Mouse (Mus musculus) neural tube, embryonic 14.5 days (tissue): ENCODE results near the gene Gm8978. TPM values are rescaled to one million over a fixed set of nuclear protein-coding genes. Genes with fewer than 3 reads are reported as not detected.
"Not testable (repeated sequence)": the region's sequence is repeated elsewhere in the genome, so short reads cannot be mapped to it uniquely, and the experiment has no call there.

Experiments used
- ATAC-seq: fragments of 200-750 bp; cut with Nextera tagmentation; 2 replicates; pipeline ENCODE4 v1.8.0; 2017; ENCODE audit warnings: low read depth, mild to moderate bottlenecking, moderate TSS enrichment, moderate library complexity
- H3K27ac ChIP-seq: fragments of 300-500 bp; sonication (generic); 2 replicates; pipeline ENCODE4 v1.5.1; 2014; ENCODE audit warnings: low read depth, mild to moderate bottlenecking, control low read depth, low read length, moderate library complexity, mixed read lengths
- H3K27me3 ChIP-seq: fragments of 300-500 bp; sonication (generic); 2 replicates; pipeline ENCODE4 v1.6.1; 2014; ENCODE audit warnings: low read length; ENCODE audit not compliant: control insufficient read depth, insufficient read depth
- H3K36me3 ChIP-seq: fragments of 300-500 bp; sonication (generic); 2 replicates; pipeline ENCODE4 v1.6.1; 2014; ENCODE audit warnings: low read length, mixed read lengths; ENCODE audit not compliant: control insufficient read depth, insufficient read depth
- H3K4me1 ChIP-seq: fragments of 300-500 bp; sonication (generic); 2 replicates; pipeline ENCODE4 v1.6.1; 2014; ENCODE audit warnings: low read length; ENCODE audit not compliant: control insufficient read depth, insufficient read depth
- H3K4me2 ChIP-seq: fragments of 300-500 bp; sonication (generic); 2 replicates; pipeline ENCODE4 v1.6.1; 2014; ENCODE audit warnings: mild to moderate bottlenecking, low read depth, low read length, control low read depth
- H3K4me3 ChIP-seq: fragments of 300-500 bp; sonication (generic); 2 replicates; pipeline ENCODE4 v1.5.1; 2014; ENCODE audit warnings: low read depth, low read length, control low read depth, mixed read lengths
- H3K9ac ChIP-seq: fragments of 300-500 bp; sonication (generic); replicated peaks from 2 replicates; pipeline ENCODE4 v1.6.1; 2014; ENCODE audit warnings: low read depth, mild to moderate bottlenecking, control low read depth, low read length, mixed read lengths
- H3K9me3 ChIP-seq: fragments of 300-500 bp; sonication (generic); 2 replicates; pipeline ENCODE4 v1.6.1; 2016; ENCODE audit warnings: low read length; ENCODE audit not compliant: control insufficient read depth
- WGBS: fragments of 180-500 bp; shearing (Covaris S2); extraction: QIAGEN DNeasy Blood & Tissue Kit; methylation state at CpG from one replicate; pipeline ENCODE4 v1.1.7; 2014; 5-methylcytosine and 5-hydroxymethylcytosine counted together
- microRNA-seq: library from miRNA; unstranded; fragments of <30 nt; microRNA quantifications from one replicate; pipeline ENCODE4, GENCODE M21; 2016
- polyA plus RNA-seq: library from polyadenylated mRNA; unstranded; fragments of >200 nt; fragmentation: Nextera tagmentation; extraction: Ambion mirVana; gene quantifications from 2 replicates; pipeline ENCODE4 v1.2.1, GENCODE M21; 2014

Gene Gm8978
- not detected in 2 replicates for polyA plus RNA-seq

- not testable (repeated sequence) for H3K4me1 ChIP-seq, ATAC-seq, H3K4me2 ChIP-seq, H3K27ac ChIP-seq, H3K9me3 ChIP-seq, H3K4me3 ChIP-seq, H3K9ac ChIP-seq, H3K27me3 ChIP-seq, H3K36me3 ChIP-seq
Measured at GRCm38 (mm10) chr19:33625152-33625551, at the start of gene Gm8978. Gm8978 (minus strand) TSS chr19:33625252.

- H3K4me1 ChIP-seq, H3K9me3 ChIP-seq, H3K36me3 ChIP-seq, H3K27me3 ChIP-seq: not testable (repeated sequence)
- WGBS: 12% methylated on average over 9 of the region's 38 CpGs
- peak overlapping the region; percentile 45 for H3K4me2 ChIP-seq
- H3K9ac ChIP-seq: peak overlapping the region; percentile 51; the same call in 1 of the 2 replicates
- peak; percentile 100 for ATAC-seq
- peak overlapping the region; percentile 36 for H3K4me3 ChIP-seq
- peak overlapping the region; percentile 16; the same call in 1 of the 2 replicates for H3K27ac ChIP-seq
Measured at GRCm38 (mm10) chr19:33589626-33590302, 35.3 kb downstream of the Gm8978 start.

DNA sequence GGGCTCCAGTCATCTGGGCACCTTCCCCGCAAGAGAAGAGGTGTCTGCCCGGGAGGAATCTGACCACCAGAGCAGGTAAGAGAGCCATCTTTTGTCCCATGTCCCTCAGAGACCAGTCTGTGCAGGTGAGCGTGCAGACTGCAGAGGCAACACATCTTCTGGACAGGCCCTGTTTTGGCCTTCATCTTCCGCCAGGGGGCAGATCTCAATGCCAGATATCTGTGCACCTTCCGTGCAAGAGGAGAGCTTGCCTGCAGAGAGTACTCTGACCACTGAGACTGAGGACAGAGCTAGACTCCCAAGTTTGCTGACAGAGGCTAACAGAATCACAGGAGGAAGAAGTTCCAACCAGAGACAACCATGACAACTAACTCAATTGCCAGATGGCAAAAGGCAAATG is 56.5 kb downstream of the Gm8978 start:
- not testable (repeated sequence) for H3K9ac ChIP-seq, H3K4me3 ChIP-seq, H3K27ac ChIP-seq, H3K36me3 ChIP-seq, H3K9me3 ChIP-seq, H3K4me2 ChIP-seq, H3K4me1 ChIP-seq, ATAC-seq, H3K27me3 ChIP-seq
- WGBS: 88% methylated on average over 5 of the region's 5 CpGs

Small RNA genes lying within 50 kb of the gene (microRNA-seq; reads per million reads assigned to microRNA genes)
- gene Gm27440: not detected

Other genes with a start within 250 kb of the Gm8978 start
- gene Rnls, start 233.0 kb downstream of the Gm8978 start, polyA plus RNA-seq: 9.8 and 12.2 TPM in 2 replicates
- gene Lipo4, start 107.5 kb downstream of the Gm8978 start, polyA plus RNA-seq: not detected in 2 replicates
- gene Lipo2, start 126.1 kb upstream of the Gm8978 start, polyA plus RNA-seq: 0.58 and 1.2 TPM in 2 replicates
- gene Lipo3, start 136.7 kb upstream of the Gm8978 start, polyA plus RNA-seq: 14.9 and 15.0 TPM in 2 replicates
- gene Lipo1, start 162.2 kb upstream of the Gm8978 start, polyA plus RNA-seq: not detected in 2 replicates